Mouse (Mus musculus) heart, postnatal 36 days (tissue): ENCODE measurements around the gene Unkl. TPM values are rescaled to one million over a fixed set of nuclear protein-coding genes. Genes with fewer than 3 reads are reported as not detected.

Experiments
- DNase-seq, 2 experiments: peaks; one replicate each; pipeline ENCODE4 v3.0.0; 2021 to 2022
- intact Hi-C: fragments of 180-260 bp; cut with DNase I; formaldehyde crosslinking; loops from one replicate; pipeline ENCODE4 v1.15.1; 2025
- microRNA-seq, 2 experiments: library from miRNA; unstranded; fragments of <30 nt; microRNA quantifications; one replicate each; pipeline ENCODE4 v1.2.0; 2021; ENCODE audit warnings: borderline number of aligned reads in 2 of 2
- total RNA-seq, 2 experiments: library from RNA; stranded (reverse); gene quantifications; 2 replicates each; pipeline ENCODE4 v1.2.3; 2021

Unkl gene
- total RNA-seq, 2 experiments from 2014 or later, result 8.7 to 10.2 TPM

DNA sequence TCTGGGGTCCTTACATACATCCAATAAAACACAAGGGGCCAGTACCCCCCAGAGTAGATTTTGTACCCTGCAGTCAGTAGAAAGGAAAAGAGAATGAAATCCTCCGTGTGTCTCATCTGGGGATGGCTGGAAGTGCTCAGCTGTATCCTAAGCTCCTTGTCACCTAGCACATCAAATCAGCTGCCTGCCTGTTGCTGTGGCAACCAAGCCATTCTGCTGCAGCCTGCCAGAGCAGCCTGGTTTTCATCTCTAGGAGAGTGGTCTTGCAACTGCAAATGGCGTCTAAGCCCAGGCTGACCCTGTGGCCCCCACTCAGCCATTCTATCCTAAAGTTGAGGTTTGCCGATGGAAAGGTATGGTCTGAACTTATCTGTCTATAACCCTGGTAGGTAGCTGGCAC lies 64.4 kb downstream of the Unkl start:
- DNase-seq, result no peak
- intact Hi-C loops, result no loop called here

DNA sequence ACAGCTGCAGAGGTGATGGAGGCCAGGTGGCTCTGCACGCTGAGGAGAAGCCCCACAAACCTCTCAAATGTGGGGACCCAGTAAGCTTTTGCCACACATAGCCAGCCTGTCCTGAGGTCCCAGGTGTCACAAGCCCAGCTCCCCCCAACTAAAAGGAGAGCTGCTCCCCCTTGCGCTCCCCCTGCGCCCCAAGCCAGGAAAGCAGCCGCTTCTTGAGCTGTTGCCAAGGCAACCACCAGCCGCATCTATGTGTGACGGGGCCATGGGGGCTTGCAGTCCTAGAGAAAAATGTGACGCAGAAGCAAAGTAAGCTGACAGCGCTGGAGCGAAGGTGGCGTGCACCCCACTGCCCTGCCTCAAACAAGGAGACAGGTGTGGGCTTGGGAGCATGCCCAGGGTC lies 65.6 kb downstream of the Unkl start:
- intact Hi-C loops, result no loop called here
- no peak for DNase-seq

DNA sequence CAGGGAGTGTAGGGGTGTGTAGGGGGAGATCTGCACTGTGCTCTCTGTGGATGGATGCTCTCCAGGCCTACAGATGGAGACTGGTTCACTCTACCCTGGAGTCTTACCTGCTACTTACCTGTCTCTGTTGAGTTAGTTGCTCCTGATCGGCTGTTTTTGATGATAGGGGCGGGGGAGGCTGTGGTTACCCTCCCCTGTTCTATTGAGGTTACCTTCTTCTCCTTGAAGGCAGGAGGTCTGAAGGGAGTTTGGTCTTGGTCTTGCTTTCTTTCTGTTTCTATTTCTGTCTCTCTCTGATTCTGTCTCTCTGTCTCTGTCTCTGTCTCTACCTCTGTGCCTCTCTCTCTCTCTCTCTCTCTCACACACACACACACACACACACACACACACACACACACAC lies 66.9 kb downstream of the Unkl start:
- no peak for DNase-seq
- intact Hi-C loops, result no loop called here

DNA sequence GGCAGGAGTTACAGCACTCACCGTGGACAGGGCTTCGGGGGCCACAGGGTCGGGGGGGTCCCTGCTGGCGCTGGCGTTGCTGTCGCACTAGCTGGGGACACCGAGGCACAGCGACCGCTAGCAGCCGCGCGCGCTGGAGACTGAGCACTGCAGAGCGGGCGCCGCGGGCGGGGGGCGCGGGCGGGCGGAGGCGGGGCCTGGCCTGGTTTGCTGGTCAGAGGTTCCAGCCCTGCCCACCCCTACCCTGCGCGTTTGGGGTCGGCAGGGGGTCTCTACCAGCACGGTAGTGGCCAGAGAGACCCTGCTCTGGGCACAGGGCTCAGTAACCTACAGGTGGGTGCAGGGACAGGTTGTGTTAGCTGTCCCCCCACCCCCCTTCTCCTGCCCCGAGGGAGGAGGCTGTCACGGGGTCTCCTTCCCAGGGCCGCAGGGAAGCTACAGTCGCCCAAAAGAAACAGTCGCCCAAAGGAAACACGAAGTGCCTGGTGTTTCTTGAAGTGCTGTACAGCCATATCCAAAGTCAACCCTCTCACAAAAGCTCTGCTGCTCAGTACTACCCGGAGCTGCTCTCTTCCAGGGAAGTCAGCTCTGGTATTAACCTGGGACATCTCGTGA lies 68.0 kb downstream of the Unkl start, which contains the start of gene Baiap3:
Gene Baiap3 (minus strand): TSS at position 225 of the 615 bp plus-strand sequence.
- intact Hi-C loops, result no loop called here
- DNase-seq, result no peak

DNA sequence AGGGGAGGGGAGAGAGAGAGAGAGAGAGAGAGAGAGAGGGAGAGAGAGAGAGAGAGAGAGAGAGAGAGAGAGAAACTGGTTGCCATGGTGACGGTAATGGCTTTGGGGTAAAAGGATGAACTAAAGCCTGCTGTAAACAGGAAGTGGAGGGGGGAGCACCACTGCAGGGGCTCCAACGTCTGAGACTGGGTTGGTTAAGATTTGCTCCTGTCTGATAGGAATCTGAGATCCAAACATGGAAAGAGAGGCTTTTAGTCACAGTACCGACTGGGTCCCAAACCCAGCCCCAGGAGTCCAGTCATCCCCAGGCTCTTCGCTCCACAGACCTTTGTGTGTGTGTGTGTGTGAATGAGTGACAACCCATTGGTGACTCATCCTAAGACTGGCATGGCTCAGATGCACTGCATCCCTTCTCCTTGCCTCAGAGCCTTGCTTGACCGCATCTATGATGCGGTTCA lies 69.6 kb downstream of the Unkl start:
- intact Hi-C loops, result no loop called here

DNA sequence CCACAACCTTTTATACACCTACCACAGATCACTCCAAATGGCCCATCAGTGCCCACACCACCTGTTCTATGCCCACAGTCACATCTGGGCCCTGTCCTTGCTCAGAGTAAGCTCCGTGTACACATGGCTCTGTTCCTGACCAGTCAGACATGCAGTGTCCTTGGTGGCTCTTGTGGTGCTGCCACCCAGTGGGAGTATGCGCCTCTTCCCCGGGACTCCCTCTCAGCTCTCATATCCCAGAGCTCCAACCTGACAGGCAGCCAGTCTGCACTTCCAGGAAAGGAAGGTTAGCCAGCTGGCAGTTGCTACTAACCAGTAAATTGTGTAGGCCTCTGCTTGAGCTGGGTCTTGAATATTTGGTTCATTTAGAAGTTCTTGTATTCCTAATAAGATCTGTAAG lies 76.3 kb downstream of the Unkl start:
- peak; percentile 37 to 41 for DNase-seq
- intact Hi-C loops, result loop anchor here (5.0 kb wide), 1 partner anchor 678 kb away; the partner anchor contains the start of genes Nhlrc4 and Pigq

More for the DNA sequence above, 69.6 kb downstream of the Unkl start:
- no peak for DNase-seq

DNA sequence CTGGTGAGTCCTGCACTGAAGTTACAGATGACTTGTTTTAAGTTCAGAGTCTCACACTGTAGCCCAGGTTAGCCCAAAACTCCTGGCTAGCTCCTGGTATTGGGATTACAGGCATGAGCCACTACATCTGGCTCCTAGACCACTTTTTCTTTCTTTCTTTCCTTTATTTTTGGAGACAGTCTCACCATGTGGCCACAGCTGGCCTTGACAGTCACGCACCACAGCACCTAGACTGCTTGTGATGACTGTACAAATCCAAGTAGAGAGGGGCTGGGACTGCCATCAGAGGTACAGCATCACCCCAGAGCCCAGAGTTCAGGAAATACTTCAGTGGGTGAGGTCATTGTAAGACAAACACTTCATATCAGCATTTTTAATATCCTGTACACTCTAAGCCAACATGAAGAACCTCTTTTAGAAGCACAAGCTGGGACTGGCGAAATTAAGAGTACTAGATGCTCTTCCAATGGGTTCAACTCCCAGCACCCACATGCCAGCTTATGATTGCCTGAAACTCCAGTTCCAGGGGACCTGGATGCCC lies 82.7 kb downstream of the Unkl start:
- DNase-seq, result no peak
- intact Hi-C loops, result loop anchor here (5.0 kb wide), 3 partner anchors 139 to 254 kb away; partner anchors contain the start of genes Clcn7, Cramp1l, Ift140 and Telo2

DNA sequence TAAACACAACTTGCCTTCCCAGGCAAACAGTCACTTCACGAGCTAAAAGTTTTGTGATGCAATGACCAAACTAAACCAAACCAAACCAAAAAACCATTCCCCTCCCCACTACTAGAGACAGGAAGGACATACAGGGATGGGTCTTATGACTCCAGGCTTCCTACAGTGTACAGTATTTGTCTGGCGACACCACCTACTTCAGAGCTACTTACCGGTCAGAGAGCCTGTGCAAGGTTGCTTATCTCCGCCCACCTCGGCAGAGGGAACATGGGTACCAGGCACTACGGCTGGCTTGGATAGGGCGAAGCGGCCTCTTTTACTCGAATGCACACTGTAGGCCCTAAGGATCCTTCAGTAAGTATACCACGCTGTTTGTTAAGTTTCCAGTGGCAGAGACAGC lies 84.1 kb downstream of the Unkl start:
- intact Hi-C loops, result loop anchor here (2.0 to 5.0 kb wide), 4 partner anchors 88 to 255 kb away; partner anchors contain the start of genes BC003965, Clcn7, Cramp1l and Ift140
- no peak for DNase-seq

DNA sequence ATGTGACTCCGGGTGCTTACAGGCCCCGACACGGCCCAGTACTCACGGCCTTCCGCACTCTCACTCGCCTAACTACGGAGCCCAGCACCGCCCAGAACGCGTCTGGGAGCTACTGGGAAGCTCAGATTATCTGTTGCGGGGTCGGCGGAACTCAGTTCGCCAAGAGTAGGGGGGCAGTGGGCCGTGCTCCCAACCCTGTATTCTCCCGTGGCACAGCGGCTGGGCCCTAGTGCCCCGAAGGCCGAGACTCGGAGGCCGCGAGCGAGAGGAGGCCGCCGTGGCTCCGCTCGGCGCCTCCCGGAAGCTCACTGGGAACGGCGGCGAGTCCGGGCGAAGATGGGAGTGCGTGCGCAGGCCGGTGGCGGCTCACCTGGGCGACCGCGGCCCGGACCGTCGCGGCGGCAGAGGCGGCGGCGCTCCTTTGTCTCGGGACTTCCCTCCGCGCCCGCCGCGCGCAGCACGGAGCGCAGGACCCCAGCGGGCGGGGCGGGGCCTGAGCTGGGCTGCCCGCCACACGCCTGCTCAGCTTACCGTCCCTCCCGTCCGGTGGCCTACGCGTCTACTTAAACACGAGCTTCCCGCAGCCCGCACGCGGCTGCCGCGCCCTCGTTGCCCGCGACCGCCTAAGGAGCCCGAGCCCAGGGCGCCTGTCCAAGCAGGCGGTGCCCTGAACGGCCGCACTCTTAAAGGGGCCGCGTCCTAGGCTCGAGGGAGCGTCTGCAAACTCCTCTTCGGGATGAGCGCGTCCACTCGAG lies 84.9 kb downstream of the Unkl start:
- DNase-seq, result peak; percentile 91 to 99
- intact Hi-C loops, result loop anchor here (2.0 to 5.0 kb wide), 4 partner anchors 88 to 256 kb away; partner anchors contain the start of genes BC003965, Clcn7, Cramp1l and Ift140

DNA sequence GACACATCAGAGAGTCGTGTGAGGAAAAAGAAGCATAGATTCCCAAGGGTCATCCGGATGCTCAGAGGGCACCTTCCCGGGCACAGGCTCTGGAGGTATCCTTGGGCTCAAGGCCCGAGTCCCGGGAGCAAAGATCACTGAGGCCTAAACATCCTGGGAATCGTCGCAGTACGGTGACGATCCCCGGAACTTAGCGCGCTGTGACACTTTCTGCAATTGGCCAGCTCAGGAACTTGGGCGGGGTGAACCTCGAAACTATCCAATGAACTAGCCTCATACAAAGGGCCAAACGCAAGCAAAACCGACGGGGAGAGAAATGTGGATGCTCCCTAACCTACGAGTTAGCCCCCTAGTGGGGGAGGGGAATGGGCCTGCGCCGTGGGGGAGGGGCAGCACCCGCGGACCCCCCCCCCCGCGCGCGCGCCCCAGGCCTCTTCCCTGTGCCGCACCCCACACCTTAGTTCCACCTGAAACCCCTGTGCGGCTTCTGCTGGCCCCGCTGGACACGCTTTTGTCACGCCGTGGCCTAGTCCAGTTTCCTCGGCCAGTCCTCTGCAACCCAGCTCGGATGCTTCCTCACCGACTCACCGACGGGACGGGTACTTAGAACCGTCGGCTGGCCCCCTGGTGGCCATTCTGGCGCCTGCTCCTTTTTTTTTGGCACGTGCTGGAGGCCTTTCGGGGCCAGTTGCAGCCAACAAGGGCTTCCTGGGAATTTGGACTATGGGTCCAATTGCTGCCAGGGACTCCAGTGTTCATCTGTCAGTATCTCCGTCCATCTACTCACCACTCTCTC lies 85.7 kb downstream of the Unkl start:
- intact Hi-C loops, result loop anchor here (2.0 to 5.0 kb wide), 4 partner anchors 89 to 257 kb away; partner anchors contain the start of genes BC003965, Clcn7, Cramp1l and Ift140
- peak; percentile 97 to 99 for DNase-seq

DNA sequence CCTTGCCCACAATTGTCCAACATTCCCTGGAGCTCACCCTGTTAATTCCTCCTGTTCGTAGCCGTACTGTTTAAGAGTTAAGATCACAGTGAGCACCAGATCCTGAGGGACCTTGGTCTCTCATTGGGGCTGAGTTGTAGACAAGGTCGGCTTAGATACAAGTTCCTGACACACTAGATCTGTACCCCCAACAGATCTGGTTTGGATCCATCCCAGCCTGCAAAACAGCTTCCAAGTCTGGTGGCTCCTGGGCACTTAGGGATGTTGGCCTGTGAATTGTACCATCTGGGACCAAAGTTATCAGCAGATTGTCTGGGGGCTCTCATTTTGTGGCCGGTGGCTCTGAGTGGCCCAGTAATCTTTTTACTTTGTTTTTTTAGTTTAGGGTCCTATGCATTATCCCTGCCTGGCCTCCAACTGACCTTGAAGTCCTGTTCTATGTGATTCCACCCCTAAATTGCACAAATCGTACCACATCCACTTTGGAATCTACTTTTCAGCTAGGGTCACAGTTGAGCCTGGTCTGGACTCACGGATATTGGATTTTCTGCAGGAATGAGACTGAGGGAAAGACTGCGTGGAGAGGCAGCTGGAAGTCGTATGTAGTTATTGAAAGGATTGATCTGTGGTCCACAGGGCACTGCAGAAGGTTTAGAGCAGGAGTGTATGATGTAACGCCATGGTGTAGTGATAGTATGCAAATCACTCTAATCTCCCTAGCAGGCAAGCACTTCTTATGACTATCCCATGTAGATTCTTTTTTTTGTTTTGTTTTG lies 86.6 kb downstream of the Unkl start, which contains the start of gene Ube2i:
Gene Ube2i (minus strand): TSS at position 52 of the 776 bp plus-strand sequence.
- DNase-seq, result no peak
- intact Hi-C loops, result loop anchor here (5.0 kb wide), 3 partner anchors 142 to 257 kb away; partner anchors contain the start of genes Clcn7, Cramp1l, Ift140 and Telo2

DNA sequence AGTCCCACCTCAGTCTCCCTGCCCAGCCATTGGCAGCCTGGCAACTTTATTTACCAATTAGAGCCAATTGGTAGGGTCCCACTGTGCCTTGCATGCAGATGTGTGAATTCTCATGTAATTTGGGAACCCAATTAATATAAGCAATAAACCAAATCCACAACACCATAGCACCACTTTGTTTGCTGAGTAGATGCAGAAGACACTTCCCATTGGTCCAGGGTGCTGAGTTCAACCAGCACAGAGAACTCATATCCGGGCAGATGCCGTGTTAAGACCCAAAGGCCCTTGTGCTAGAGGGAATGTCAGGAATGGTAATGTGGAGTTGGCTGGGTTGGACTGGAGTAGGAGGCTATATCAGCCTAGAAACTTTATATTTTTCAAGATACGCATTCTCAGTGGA lies 87.6 kb downstream of the Unkl start:
- intact Hi-C loops, result no loop called here
- DNase-seq, result no peak

DNA sequence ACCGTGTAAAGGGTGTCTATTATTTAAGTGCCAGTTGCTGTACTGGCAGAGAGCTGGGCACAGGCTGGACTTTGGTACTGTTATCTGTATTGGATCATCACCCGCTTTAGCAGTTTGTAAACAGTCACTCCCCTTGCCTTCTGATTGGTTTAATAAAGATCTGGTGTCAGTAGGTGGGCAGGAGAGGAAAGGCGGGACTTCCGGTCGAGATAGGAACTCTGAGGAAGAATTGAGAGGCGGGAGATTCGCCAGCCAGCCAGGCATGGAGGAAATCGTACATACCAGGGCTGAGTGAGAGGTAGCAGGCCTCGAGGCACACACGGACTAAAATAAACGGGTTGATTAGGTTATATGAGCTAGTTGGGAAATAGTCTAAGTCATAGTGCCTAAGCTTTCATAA lies 93.9 kb downstream of the Unkl start:
- intact Hi-C loops, result no loop called here
- peak in 1 of 2 experiments; percentile 44 for DNase-seq

Small RNAs within 50 kb of the gene (microRNA-seq; reads per million reads assigned to microRNA genes)
- 0 to 0.67 reads per million in 2 experiments for gene Mir3547

Other genes with a start within 250 kb of the Unkl start
- 1 to 10 TPM; 6.4 to 7.9 TPM for gene Jpt2, start 227.7 kb upstream of the Unkl start, total RNA-seq
- 10 to 100 TPM; 12.6 to 13.1 TPM for gene Cramp1l, start 172.6 kb upstream of the Unkl start, total RNA-seq
- 1 to 10 TPM; 5.7 to 7.3 TPM for gene Ift140, start 172.3 kb upstream of the Unkl start, total RNA-seq
- 10 to 100 TPM; 34.5 to 36.7 TPM for gene Tmem204, start 104.8 kb upstream of the Unkl start, total RNA-seq
- gene Telo2, start 72.4 kb upstream of the Unkl start, total RNA-seq, result 10 to 100 TPM; 12.4 to 12.7 TPM
- 1 to 10 TPM; 4.2 to 6.7 TPM for gene Ptx4, start 67.6 kb upstream of the Unkl start, total RNA-seq
- gene Clcn7, start 55.0 kb upstream of the Unkl start, total RNA-seq, result 10 to 100 TPM; 28.7 to 34.3 TPM
- gene Ccdc154, start 25.9 kb upstream of the Unkl start, total RNA-seq, result not detected
- not detected for gene Gm38655, start 12.9 kb upstream of the Unkl start, total RNA-seq
- gene BC003965, start 3.8 kb upstream of the Unkl start, total RNA-seq, result 10 to 100 TPM; 20.8 to 22.5 TPM
- 10 to 100 TPM; 13.9 TPM for gene Gnptg, start 51.7 kb downstream of the Unkl start, total RNA-seq
- 10 to 100 TPM in 1 of 2 experiments, 1 to 10 TPM in 1; 8.6 to 11.0 TPM for gene Tsr3, start 51.8 kb downstream of the Unkl start, total RNA-seq
- gene Baiap3, start 68.0 kb downstream of the Unkl start, total RNA-seq, result under 1 TPM; 0.42 to 0.43 TPM
- gene Ube2i, start 86.2 kb downstream of the Unkl start, total RNA-seq, result 10 to 100 TPM; 84.3 to 95.1 TPM
- under 1 TPM; 0.22 to 0.25 TPM for gene Prss34, start 110.0 kb downstream of the Unkl start, total RNA-seq
- gene Prss28, start 120.2 kb downstream of the Unkl start, total RNA-seq, result not detected
- not detected for gene Prss29, start 130.3 kb downstream of the Unkl start, total RNA-seq
- under 1 TPM; 0.70 to 0.86 TPM for gene Tpsab1, start 157.2 kb downstream of the Unkl start, total RNA-seq
- gene Tpsb2, start 177.9 kb downstream of the Unkl start, total RNA-seq, result 1 to 10 TPM; 1.8 to 2.2 TPM
- gene Tpsg1, start 180.9 kb downstream of the Unkl start, total RNA-seq, result under 1 TPM in 1 of 2 experiments, not detected in 1; 0.30 TPM
- 1 to 10 TPM; 5.4 to 6.5 TPM for gene Cacna1h, start 245.4 kb downstream of the Unkl start, total RNA-seq